Mouse (Mus musculus) gastrocnemius, postnatal 36 days (tissue): ENCODE measurements around the gene Ocln. TPM values are rescaled to one million over a fixed set of nuclear protein-coding genes. Genes with fewer than 3 reads are reported as not detected.
A peak's percentile ranks its signal among the peaks of the same experiment; 100 is the strongest.
"Not testable (repeated sequence)": the region's sequence is repeated elsewhere in the genome, so short reads cannot be mapped to it uniquely, and the experiment has no call there.

Experiments used
- DNase-seq, 2 experiments: peaks; one replicate each; pipeline ENCODE4 v3.0.0; 2022
- intact Hi-C: fragments of 180-260 bp; cut with DNase I; formaldehyde crosslinking; loops from one replicate; pipeline ENCODE4 v1.15.1; 2025
- total RNA-seq, 2 experiments: library from RNA; stranded (reverse); gene quantifications; 2 replicates each; pipeline ENCODE4 v1.2.3; 2021

Ocln gene
- total RNA-seq, 2 experiments from 2014 or later, result 0.13 TPM; not detected in 1

- intact Hi-C loops, result loop anchor here (10.0 kb wide), 1 partner anchor 161 kb away; the partner anchor contains the start of genes Ak6, Rad17 and Taf9
These were observed 59.2 kb downstream of the Ocln start for GRCm38 (mm10) chr13:100493313-100493712.

GRCm38 (mm10) chr13:100492061-100492787, 60.3 kb downstream of the Ocln start, which contains the start of gene Gtf2h2:
Gtf2h2 (minus strand) TSS chr13:100492579.
- intact Hi-C loops, result loop anchor here (10.0 kb wide), 1 partner anchor 163 kb away; the partner anchor contains the start of genes Ak6, Rad17 and Taf9
- DNase-seq, result peak; percentile 75 to 85

More at GRCm38 (mm10) chr13:100493313-100493712, 59.2 kb downstream of the Ocln start:
- no peak for DNase-seq

- intact Hi-C loops, result loop anchor here (10.0 kb wide), 1 partner anchor 163 kb away; the partner anchor contains the start of genes Ak6, Rad17 and Taf9
- no peak for DNase-seq
These were observed 60.9 kb downstream of the Ocln start for GRCm38 (mm10) chr13:100491623-100492022.

GRCm38 (mm10) chr13:100490424-100490823, 62.1 kb downstream of the Ocln start:
- intact Hi-C loops, result loop anchor here (10.0 kb wide), 1 partner anchor 164 kb away; the partner anchor contains the start of genes Ak6, Rad17 and Taf9
- DNase-seq, result no peak

- DNase-seq, result no peak
- intact Hi-C loops, result no loop called here
These were observed 68.9 kb downstream of the Ocln start for GRCm38 (mm10) chr13:100483610-100484009.

- DNase-seq, result no peak
- intact Hi-C loops, result no loop called here
These were observed 88.8 kb downstream of the Ocln start for GRCm38 (mm10) chr13:100463527-100464222.

- intact Hi-C loops, result no loop called here
These were observed 91.2 kb downstream of the Ocln start for GRCm38 (mm10) chr13:100461336-100461735.

GRCm38 (mm10) chr13:100452415-100453127, 99.9 kb downstream of the Ocln start, which contains the start of gene Naip1:
Naip1 (minus strand) TSS chr13:100452869.
- intact Hi-C loops, result not testable (repeated sequence)

More at GRCm38 (mm10) chr13:100461336-100461735, 91.2 kb downstream of the Ocln start:
- no peak for DNase-seq

GRCm38 (mm10) chr13:100449495-100449894, 103.0 kb downstream of the Ocln start:
- intact Hi-C loops, result no loop called here
- no peak for DNase-seq

More at GRCm38 (mm10) chr13:100452415-100453127, 99.9 kb downstream of the Ocln start, which contains the start of gene Naip1:
- not testable (repeated sequence) for DNase-seq

Other genes with a start within 250 kb of the Ocln start
- gene Naip6, start 235.0 kb downstream of the Ocln start, total RNA-seq, result under 1 TPM; 0.05 to 0.08 TPM
- not detected for gene Naip1, start 99.8 kb downstream of the Ocln start, total RNA-seq
- 10 to 100 TPM; 18.3 to 21.5 TPM for gene Gtf2h2, start 60.1 kb downstream of the Ocln start, total RNA-seq
- under 1 TPM; 0.23 to 0.42 TPM for gene Marveld2, start 64.3 kb upstream of the Ocln start, total RNA-seq
- gene Ak6, start 98.3 kb upstream of the Ocln start, total RNA-seq, result 10 to 100 TPM; 58.1 to 68.7 TPM
- gene Rad17, start 98.3 kb upstream of the Ocln start, total RNA-seq, result 10 to 100 TPM; 10.2 to 10.8 TPM
- gene Taf9, start 98.9 kb upstream of the Ocln start, total RNA-seq, result 1 to 10 TPM; 4.4 to 5.7 TPM
- under 1 TPM; 0.22 to 0.33 TPM for gene Ccdc125, start 117.0 kb upstream of the Ocln start, total RNA-seq
- gene Cdk7, start 178.2 kb upstream of the Ocln start, total RNA-seq, result 10 to 100 TPM in 1 of 2 experiments, 1 to 10 TPM in 1; 9.8 to 12.4 TPM
- 100 to 1,000 TPM; 136 to 144 TPM for gene Mrps36, start 191.9 kb upstream of the Ocln start, total RNA-seq
- gene Cenph, start 223.2 kb upstream of the Ocln start, total RNA-seq, result under 1 TPM in 1 of 2 experiments, not detected in 1; 0.20 TPM
- under 1 TPM; 0.64 to 0.66 TPM for gene Ccnb1, start 233.9 kb upstream of the Ocln start, total RNA-seq